Mouse (Mus musculus): ENCODE results near the gene Rapgef5. TPM values are rescaled to one million over a fixed set of nuclear protein-coding genes. Genes with fewer than 3 reads are reported as not detected.

Gene Rapgef5
- polyA plus RNA-seq, 1 experiment from 2014 or later, result 38.3 TPM

DNA sequence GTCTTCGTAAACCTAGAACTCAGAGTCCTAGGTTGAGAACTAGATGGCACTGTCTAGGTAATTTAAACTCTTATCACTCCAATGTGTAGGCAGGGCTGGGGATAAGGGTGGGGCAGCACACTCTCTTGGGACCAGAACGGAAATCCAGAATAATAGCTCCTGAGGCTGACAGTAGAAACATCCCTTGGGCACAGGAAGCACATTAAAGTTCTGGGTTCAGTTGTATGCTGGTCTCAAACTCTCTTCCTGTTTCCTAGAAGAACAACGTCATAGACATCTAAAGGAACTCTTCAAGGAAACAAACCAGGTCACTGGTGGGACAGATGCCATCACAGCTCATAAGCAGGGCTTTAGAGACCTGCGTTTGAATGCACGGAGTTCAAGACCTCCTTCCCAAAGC lies 17.0 kb upstream of the Rapgef5 start:
- no peak overlapping the region for H3K4me3 ChIP-seq (replicated peaks; ENCODE audit: low read length)
- H3K36me3 ChIP-seq (replicated peaks; ENCODE audit: control insufficient read depth, insufficient read depth), result no peaks in the 10 kb centered on the region
- DNase-seq (ENCODE audit: low spot score) (no peak), ATAC-seq (ENCODE audit: low FRiP score) (no peak)
- no peak overlapping the region for H3K4me2 ChIP-seq (replicated peaks)
- no peaks in the 10 kb centered on the region for H3K4me1 ChIP-seq (replicated peaks; ENCODE audit: control insufficient read depth, insufficient read depth, low read length)
- WGBS, result 94% methylated on average over 5 of the region's 5 CpGs
- H3K9me3 ChIP-seq (ENCODE audit: control insufficient read depth, low read length), result no peaks in the 10 kb centered on the region
- H3K27ac ChIP-seq, result no peak overlapping the region
- H3K9ac ChIP-seq, result no peak overlapping the region
- H3K27me3 ChIP-seq (ENCODE audit: control insufficient read depth, insufficient read depth, low read length), result no peaks in the 10 kb centered on the region

DNA sequence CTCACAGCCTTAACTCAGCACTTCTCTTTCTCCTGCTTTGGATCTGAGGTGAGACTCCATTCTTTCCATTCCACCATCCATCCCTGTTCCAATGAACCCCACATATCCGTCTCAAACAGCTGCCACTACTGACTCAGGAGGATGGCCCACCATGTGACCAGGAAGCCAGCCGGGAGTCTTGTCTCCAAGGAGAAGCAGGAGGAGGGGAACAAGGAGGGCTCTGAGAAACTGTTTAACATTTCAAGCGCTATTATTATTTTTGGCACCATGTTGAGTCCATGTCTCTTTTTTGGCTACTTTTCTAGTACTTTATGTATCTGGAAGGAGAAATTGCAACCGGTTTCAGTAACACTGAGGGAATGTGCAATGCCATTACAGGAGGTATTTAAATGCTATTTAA lies 15.1 kb upstream of the Rapgef5 start:
- ATAC-seq (ENCODE audit: low FRiP score) (no peak), DNase-seq (ENCODE audit: low spot score) (no peak)
- Histone ChIP-seq H3K4me1 (replicated peaks; ENCODE audit: control insufficient read depth, insufficient read depth, low read length) (no peaks in the 10 kb centered on the region), H3K4me2 (replicated peaks) (no peak overlapping the region), H3K4me3 (replicated peaks; ENCODE audit: low read length) (no peak overlapping the region), H3K9ac (no peak overlapping the region), H3K36me3 (replicated peaks; ENCODE audit: control insufficient read depth, insufficient read depth) (no peaks in the 10 kb centered on the region), H3K27me3 (ENCODE audit: control insufficient read depth, insufficient read depth, low read length) (no peaks in the 10 kb centered on the region), H3K27ac (no peak overlapping the region), H3K9me3 (ENCODE audit: control insufficient read depth, low read length) (no peaks in the 10 kb centered on the region)
- WGBS, result 59% methylated on average over 4 of the region's 4 CpGs

DNA sequence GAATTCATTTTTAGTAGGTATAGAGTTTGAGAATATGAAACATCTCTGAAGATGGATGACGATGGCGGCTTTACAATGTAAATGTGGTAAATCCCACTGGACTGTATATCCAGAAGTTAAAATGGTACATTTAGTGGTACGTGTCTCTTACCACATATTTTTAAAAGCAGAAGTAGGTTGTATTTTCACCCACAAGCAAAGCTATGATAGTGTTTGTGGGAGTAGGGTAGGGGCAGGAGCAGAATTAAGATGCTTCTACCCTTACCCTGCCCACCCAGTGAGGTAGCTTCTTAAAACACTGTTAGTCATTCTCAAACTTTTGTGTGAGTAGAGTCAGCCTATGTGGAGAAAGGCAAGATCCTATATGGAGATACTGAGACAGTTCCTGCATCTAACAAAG lies 13.4 kb upstream of the Rapgef5 start:
- Histone ChIP-seq H3K4me1 (replicated peaks; ENCODE audit: control insufficient read depth, insufficient read depth, low read length) (no peaks in the 10 kb centered on the region), H3K9ac (no peak overlapping the region), H3K9me3 (ENCODE audit: control insufficient read depth, low read length) (no peaks in the 10 kb centered on the region), H3K4me2 (replicated peaks) (no peak overlapping the region), H3K36me3 (replicated peaks; ENCODE audit: control insufficient read depth, insufficient read depth) (no peaks in the 10 kb centered on the region), H3K27me3 (ENCODE audit: control insufficient read depth, insufficient read depth, low read length) (no peaks in the 10 kb centered on the region), H3K4me3 (replicated peaks; ENCODE audit: low read length) (no peak overlapping the region), H3K27ac (no peak overlapping the region)
- ATAC-seq (ENCODE audit: low FRiP score), result no peak
- WGBS, result 95% methylated on average over 3 of the region's 3 CpGs
- DNase-seq (ENCODE audit: low spot score), result no peak

DNA sequence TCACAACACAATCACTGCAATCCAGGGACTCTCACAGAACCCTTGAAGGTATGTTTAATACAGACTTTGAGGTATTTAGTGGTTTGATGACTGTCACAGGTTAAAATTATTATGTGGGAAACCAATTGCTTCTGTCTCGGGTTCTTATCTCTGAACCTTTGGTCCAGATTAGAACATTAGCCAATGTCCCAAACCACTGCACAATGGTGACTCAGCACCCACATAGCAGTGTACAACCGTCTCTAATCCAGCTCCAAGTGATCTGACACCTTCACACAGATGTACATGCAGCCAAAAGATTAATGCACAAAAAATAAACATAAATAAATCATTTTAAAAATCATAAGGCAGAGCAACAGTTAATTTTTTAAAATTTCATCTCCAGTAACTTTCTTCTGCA lies 11.1 kb upstream of the Rapgef5 start:
- H3K27ac ChIP-seq, result no peak overlapping the region

DNA sequence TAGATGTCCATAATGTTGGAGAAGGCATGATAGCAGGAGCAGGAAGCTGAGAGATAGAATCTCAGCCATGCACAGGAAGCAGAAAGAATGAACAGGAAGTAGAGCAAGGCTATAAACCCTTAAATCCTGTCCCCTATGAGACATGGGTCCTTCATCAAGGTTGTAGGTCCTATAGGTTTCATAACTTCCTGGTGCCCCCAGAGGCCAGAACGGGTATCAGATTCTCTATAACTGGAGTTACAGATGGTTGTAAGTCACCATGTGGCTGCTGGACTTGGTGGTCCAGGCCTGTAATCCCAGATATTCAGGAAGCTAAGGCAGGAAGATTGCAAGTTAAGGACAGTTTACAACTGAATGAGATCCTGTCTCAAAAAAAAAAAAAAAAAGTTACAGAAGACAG lies 8.5 kb upstream of the Rapgef5 start:
- Histone ChIP-seq H3K4me3 (replicated peaks; ENCODE audit: low read length) (no peak overlapping the region), H3K9me3 (ENCODE audit: control insufficient read depth, low read length) (no peaks in the 10 kb centered on the region), H3K9ac (no peak overlapping the region), H3K36me3 (replicated peaks; ENCODE audit: control insufficient read depth, insufficient read depth) (no peaks in the 10 kb centered on the region), H3K4me1 (replicated peaks; ENCODE audit: control insufficient read depth, insufficient read depth, low read length) (no peaks in the 10 kb centered on the region), H3K4me2 (replicated peaks) (no peak overlapping the region), H3K27ac (no peak overlapping the region), H3K27me3 (ENCODE audit: control insufficient read depth, insufficient read depth, low read length) (no peaks in the 10 kb centered on the region)
- ATAC-seq (ENCODE audit: low FRiP score) (no peak), DNase-seq (ENCODE audit: low spot score) (no peak)
- 56% methylated on average over 1 of the region's 1 CpGs for WGBS

More for the DNA sequence above, 11.1 kb upstream of the Rapgef5 start:
- DNase-seq (ENCODE audit: low spot score) (no peak), ATAC-seq (ENCODE audit: low FRiP score) (no peak)
- WGBS, result 89% methylated on average over 2 of the region's 2 CpGs
- H3K4me1 ChIP-seq (replicated peaks; ENCODE audit: control insufficient read depth, insufficient read depth, low read length), result no peaks in the 10 kb centered on the region
- H3K27me3 ChIP-seq (ENCODE audit: control insufficient read depth, insufficient read depth, low read length), result no peaks in the 10 kb centered on the region
- no peak overlapping the region for H3K4me3 ChIP-seq (replicated peaks; ENCODE audit: low read length)
- no peak overlapping the region for H3K4me2 ChIP-seq (replicated peaks)
- H3K36me3 ChIP-seq (replicated peaks; ENCODE audit: control insufficient read depth, insufficient read depth), result no peaks in the 10 kb centered on the region
- no peaks in the 10 kb centered on the region for H3K9me3 ChIP-seq (ENCODE audit: control insufficient read depth, low read length)
- no peak overlapping the region for H3K9ac ChIP-seq

DNA sequence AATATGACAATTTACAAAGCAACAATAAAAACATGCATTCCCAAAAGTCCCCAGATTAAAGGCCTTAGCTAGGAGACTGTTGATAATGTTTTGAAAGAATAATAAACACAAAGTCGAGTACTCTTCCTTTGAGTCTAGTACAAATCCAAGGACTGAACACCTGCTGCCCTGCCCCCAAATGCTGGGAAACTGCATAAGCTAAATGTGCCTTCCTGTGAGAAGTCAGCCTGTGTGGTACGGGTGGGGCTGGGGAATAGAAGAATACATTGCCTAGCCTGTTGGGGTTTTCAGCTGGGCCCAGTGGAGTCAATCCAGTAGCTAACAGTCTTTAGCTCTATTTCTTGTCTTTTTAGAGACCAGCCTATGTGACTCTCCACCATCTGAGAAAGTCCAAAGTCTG lies 6.4 kb upstream of the Rapgef5 start:
- ATAC-seq (ENCODE audit: low FRiP score) (no peak), DNase-seq (ENCODE audit: low spot score) (no peak)
- Histone ChIP-seq H3K36me3 (replicated peaks; ENCODE audit: control insufficient read depth, insufficient read depth) (no peaks in the 10 kb centered on the region), H3K4me2 (replicated peaks) (no peak overlapping the region), H3K4me1 (replicated peaks; ENCODE audit: control insufficient read depth, insufficient read depth, low read length) (no peaks in the 10 kb centered on the region; the same call in 1 of the 2 replicates), H3K4me3 (replicated peaks; ENCODE audit: low read length) (no peak overlapping the region), H3K9ac (no peak overlapping the region), H3K27me3 (ENCODE audit: control insufficient read depth, insufficient read depth, low read length) (no peaks in the 10 kb centered on the region), H3K27ac (no peak overlapping the region), H3K9me3 (ENCODE audit: control insufficient read depth, low read length) (no peaks in the 10 kb centered on the region)
- 71% methylated on average over 2 of the region's 2 CpGs for WGBS

DNA sequence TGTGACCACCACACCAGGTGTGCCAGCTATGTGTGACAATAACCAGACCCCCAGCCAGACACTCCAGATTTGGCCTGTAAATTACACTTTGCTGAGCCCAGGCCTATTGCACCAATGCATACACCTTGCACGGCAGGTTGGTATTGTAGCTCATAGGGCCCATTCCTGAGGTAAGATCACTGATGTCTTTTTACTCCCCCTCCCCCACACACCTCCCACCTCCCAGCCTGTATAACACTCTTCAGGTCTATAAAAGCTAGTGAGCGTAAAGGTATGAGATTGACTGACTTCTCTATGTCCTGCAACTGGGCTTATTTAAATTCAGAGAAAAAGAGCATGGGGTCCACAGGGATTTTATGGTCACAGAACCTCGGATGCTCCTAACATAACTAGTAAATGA lies 3.8 kb upstream of the Rapgef5 start:
- Histone ChIP-seq H3K9ac (no peak overlapping the region), H3K9me3 (ENCODE audit: control insufficient read depth, low read length) (no peaks in the 10 kb centered on the region), H3K36me3 (replicated peaks; ENCODE audit: control insufficient read depth, insufficient read depth) (no peaks in the 10 kb centered on the region), H3K4me3 (replicated peaks; ENCODE audit: low read length) (no peak overlapping the region), H3K27me3 (ENCODE audit: control insufficient read depth, insufficient read depth, low read length) (no peaks in the 10 kb centered on the region), H3K4me2 (replicated peaks) (no peak overlapping the region), H3K27ac (no peak overlapping the region), H3K4me1 (replicated peaks; ENCODE audit: control insufficient read depth, insufficient read depth, low read length) (no peaks in the 10 kb centered on the region; the same call in 1 of the 2 replicates)
- ATAC-seq (ENCODE audit: low FRiP score), result no peak
- 81% methylated on average over 3 of the region's 3 CpGs for WGBS
- DNase-seq (ENCODE audit: low spot score), result no peak

DNA sequence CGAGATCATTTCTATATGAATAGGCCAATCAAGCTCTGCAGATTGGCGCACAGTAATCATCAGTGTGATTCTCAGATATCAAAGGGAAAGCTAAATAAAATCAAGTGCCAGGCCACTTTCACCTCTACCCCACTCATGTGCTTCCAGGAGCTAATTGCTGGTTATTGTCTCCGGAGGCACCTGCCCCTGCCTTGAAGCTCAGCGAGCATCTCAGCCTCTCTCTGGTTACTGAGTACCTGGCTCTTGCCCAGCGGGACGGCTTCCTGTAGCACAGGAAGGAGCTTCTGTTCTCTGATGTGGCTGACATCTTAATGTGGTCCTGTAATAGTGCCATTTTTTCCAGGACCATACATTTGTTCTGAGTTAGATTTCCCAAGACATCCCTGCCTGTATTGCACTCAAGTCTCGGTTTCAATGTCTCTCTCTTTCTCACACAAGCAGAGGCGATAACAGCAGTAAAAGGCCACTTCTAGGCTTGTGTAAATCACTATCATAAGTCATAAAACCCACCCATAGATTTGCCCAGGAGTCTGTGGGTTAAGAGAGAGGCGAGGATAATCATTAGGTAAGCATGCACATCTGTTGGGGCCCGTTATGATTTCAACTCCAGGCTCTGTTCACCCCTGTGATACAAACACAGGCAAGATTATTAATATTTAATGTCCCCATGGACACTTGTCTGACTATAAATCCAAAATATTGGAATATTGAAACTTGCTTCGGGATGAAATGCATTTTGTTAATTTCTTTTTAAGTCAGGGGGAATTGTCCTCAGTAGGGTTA lies 2.9 kb upstream of the Rapgef5 start:
- DNase-seq (ENCODE audit: low spot score) (no peak), ATAC-seq (ENCODE audit: low FRiP score) (0 out of 2 replicates have a peak, but pooled peaks have one; percentile 4)
- no peaks in the 10 kb centered on the region for H3K9me3 ChIP-seq (ENCODE audit: control insufficient read depth, low read length)
- H3K27me3 ChIP-seq (ENCODE audit: control insufficient read depth, insufficient read depth, low read length), result no peaks in the 10 kb centered on the region
- no peak overlapping the region for H3K27ac ChIP-seq
- H3K36me3 ChIP-seq (replicated peaks; ENCODE audit: control insufficient read depth, insufficient read depth), result no peaks in the 10 kb centered on the region
- no peak overlapping the region for H3K9ac ChIP-seq
- no peak overlapping the region for H3K4me2 ChIP-seq (replicated peaks)
- no peak overlapping the region for H3K4me3 ChIP-seq (replicated peaks; ENCODE audit: low read length)
- no peaks in the 10 kb centered on the region; the same call in 1 of the 2 replicates for H3K4me1 ChIP-seq (replicated peaks; ENCODE audit: control insufficient read depth, insufficient read depth, low read length)
- WGBS, result 64% methylated on average over 11 of the region's 11 CpGs

DNA sequence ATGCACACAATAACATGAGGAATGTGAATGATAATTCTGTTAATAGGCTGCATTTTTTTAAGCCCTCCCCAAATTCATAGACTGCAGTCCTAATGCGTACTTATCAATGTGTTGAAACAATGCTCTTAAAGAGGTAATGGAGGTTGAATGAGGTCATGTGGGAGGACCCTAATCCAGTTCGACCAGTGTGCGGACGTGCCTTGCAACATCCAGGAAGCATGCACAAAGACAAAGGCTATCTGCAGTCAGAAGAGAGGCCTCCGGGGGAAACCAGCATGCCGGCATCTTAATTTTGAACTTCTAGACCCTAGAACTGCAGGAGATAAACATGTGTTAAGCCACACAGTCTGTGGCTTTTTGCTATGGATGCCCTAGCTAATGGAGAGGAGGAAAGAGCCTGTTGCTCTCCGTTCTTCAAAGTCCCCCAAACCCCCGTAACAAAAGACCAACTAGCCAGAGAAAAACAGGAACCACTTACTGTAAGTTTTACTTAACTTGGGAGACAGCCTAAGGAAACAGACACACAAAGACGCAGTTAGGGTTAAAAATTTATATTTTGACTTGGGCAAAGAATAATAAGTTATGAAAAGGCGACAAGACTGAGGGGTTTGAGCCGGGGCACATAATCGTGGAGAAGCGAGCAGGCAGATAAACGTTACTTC lies 1.1 kb downstream of the Rapgef5 start:
- DNase-seq (ENCODE audit: low spot score), result no peak
- ATAC-seq (ENCODE audit: low FRiP score), result no peak
- 67% methylated on average over 14 of the region's 14 CpGs for WGBS
- no peaks in the 10 kb centered on the region for H3K27me3 ChIP-seq (ENCODE audit: control insufficient read depth, insufficient read depth, low read length)
- no peak overlapping the region for H3K4me3 ChIP-seq (replicated peaks; ENCODE audit: low read length)
- no peaks in the 10 kb centered on the region for H3K36me3 ChIP-seq (replicated peaks; ENCODE audit: control insufficient read depth, insufficient read depth)
- H3K27ac ChIP-seq, result no peak overlapping the region
- no peaks in the 10 kb centered on the region for H3K9me3 ChIP-seq (ENCODE audit: control insufficient read depth, low read length)
- no peak overlapping the region for H3K4me2 ChIP-seq (replicated peaks)
- no peaks in the 10 kb centered on the region; the same call in 1 of the 2 replicates for H3K4me1 ChIP-seq (replicated peaks; ENCODE audit: control insufficient read depth, insufficient read depth, low read length)
- no peak overlapping the region for H3K9ac ChIP-seq

Measured in hindbrain, embryonic 14.5 days (tissue).